Mouse (Mus musculus) cerebellum, adult (tissue): ENCODE measurements around the gene Cldn24.
"Not testable (repeated sequence)": the region's sequence is repeated elsewhere in the genome, so short reads cannot be mapped to it uniquely, and the experiment has no call there.

Source experiments
- ATAC-seq: cut with Nextera tagmentation; 2 replicates; pipeline ENCODE4 v1.9.2; 2017; ENCODE audit warnings: mild to moderate bottlenecking, moderate library complexity, mixed read lengths; ENCODE audit not compliant: insufficient number of reproducible peaks, low FRiP score, low TSS enrichment

Gene Cldn24

GRCm38 (mm10) chr8:47821843-47822242, at the start of gene Cldn24:
Cldn24 (plus strand) TSS chr8:47822143.
- no peak for ATAC-seq

GRCm38 (mm10) chr8:47772986-47773385, 49.0 kb upstream of the Cldn24 start:
- no peak for ATAC-seq

- no peak for ATAC-seq
Observed at GRCm38 (mm10) chr8:47777415-47777814, 44.5 kb upstream of the Cldn24 start.

- ATAC-seq, result no peak
Observed at GRCm38 (mm10) chr8:47779589-47779988, 42.4 kb upstream of the Cldn24 start.

GRCm38 (mm10) chr8:47781881-47782280, 40.1 kb upstream of the Cldn24 start:
- no peak for ATAC-seq

- no peak for ATAC-seq
Observed at GRCm38 (mm10) chr8:47783544-47783943, 38.4 kb upstream of the Cldn24 start.

GRCm38 (mm10) chr8:47783944-47784343, 38.0 kb upstream of the Cldn24 start:
- no peak for ATAC-seq

GRCm38 (mm10) chr8:47784436-47784835, 37.5 kb upstream of the Cldn24 start:
- ATAC-seq, result no peak

GRCm38 (mm10) chr8:47786323-47786722, 35.6 kb upstream of the Cldn24 start:
- ATAC-seq, result no peak

- no peak for ATAC-seq
Observed at GRCm38 (mm10) chr8:47787705-47788104, 34.2 kb upstream of the Cldn24 start.

GRCm38 (mm10) chr8:47791986-47792385, 30.0 kb upstream of the Cldn24 start:
- no peak for ATAC-seq

GRCm38 (mm10) chr8:47799438-47799837, 22.5 kb upstream of the Cldn24 start:
- ATAC-seq, result no peak

GRCm38 (mm10) chr8:47802349-47802748, 19.6 kb upstream of the Cldn24 start:
- ATAC-seq, result no peak

GRCm38 (mm10) chr8:47804262-47804661, 17.7 kb upstream of the Cldn24 start:
- ATAC-seq, result no peak

GRCm38 (mm10) chr8:47809970-47810665, 11.8 kb upstream of the Cldn24 start:
- ATAC-seq, result no peak

GRCm38 (mm10) chr8:47810666-47811015, 11.3 kb upstream of the Cldn24 start:
- no peak for ATAC-seq

GRCm38 (mm10) chr8:47811221-47811620, 10.7 kb upstream of the Cldn24 start:
- ATAC-seq, result no peak

GRCm38 (mm10) chr8:47819034-47819433, 2.9 kb upstream of the Cldn24 start:
- no peak for ATAC-seq

GRCm38 (mm10) chr8:47820914-47821772, 800 bp upstream of the Cldn24 start:
- ATAC-seq, result no peak

GRCm38 (mm10) chr8:47822541-47822940, 598 bp downstream of the Cldn24 start:
- ATAC-seq, result not testable (repeated sequence)

GRCm38 (mm10) chr8:47823777-47824176, 1.8 kb downstream of the Cldn24 start:
- no peak for ATAC-seq

- ATAC-seq, result no peak
Observed at GRCm38 (mm10) chr8:47824182-47824581, 2.2 kb downstream of the Cldn24 start, which contains the start of gene Cldn22. Cldn22 (plus strand) TSS chr8:47824482.
